Comparison of ENCODE assay signal across 8 mouse cellular contexts in the genomic region with DNA sequence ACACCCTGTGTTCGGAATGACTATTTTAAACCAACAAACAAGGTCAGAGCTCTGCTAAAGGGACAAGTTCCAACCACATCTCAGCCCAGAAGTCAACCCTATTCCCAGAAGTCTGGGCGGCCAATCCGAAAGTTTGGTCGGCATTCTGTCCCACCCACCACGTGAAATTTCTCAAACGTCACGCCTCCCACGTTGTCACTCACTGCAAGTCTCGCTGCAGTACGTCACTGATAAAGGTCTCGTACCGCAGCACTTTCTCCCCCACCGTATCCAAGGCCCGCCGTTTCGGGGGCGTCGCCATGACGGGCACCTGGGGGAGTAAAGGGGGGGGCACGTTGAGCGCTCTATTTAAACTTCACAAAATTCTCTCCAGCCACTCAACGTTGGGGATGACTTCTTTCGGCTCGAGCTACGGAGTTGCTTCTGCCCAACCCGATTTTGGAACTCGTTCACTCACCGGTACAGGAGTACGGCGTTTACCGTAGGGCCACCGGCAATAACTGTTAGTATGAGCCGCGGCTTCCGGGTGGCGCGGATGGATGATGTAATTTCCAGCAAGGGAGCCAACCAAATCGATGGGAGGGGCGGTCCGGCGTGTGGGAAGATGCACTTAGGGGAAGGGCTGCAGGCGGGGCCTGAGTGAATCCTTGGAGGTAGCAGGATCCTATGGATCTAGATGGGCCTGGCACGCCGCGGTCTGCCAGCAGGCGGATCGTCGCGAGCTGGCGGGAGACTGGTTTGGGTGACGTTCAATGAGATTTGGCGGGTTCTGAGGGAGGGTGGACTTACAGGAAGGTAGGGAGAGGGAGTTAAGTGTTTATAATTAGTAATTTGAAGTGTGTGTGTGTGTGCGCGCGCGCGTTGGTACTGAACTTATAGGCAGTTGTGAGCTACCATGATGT. TPM values are rescaled to one million over a fixed set of nuclear protein-coding genes. Genes with fewer than 3 reads are reported as not detected.
A peak's percentile ranks its signal among the peaks of the same experiment; 100 is the strongest.
DNase-seq lines count a peak whose midpoint lies in the region; ATAC-seq and TF ChIP-seq lines count a peak whose summit lies in the region.

A gene (minus strand): TSS at position 541 of the 902 bp plus-strand sequence.

- peak; percentile 90 for ATAC-seq in G1E (ENCODE audit: extremely low read depth, insufficient number of reproducible peaks, low FRiP score, poor library complexity, severe bottlenecking)
- peak; percentile 96 for ATAC-seq in forebrain, postnatal 0 days
- ATAC-seq in lung, embryonic 16.5 days (ENCODE audit: low read depth), result peak; percentile 98

- peak within 1 kb of the TSS; percentile 51 for H3K9ac ChIP-seq in forebrain, postnatal 0 days
- peak within 1 kb of the TSS; percentile 62 for H3K9ac ChIP-seq in lung, embryonic 16.5 days (ENCODE audit: low read length)

- DNase-seq in G1E (ENCODE audit: low spot score), result peak; percentile 76
- peak; percentile 88 to 90 for DNase-seq in cerebellum, adult 18-20 months
- DNase-seq in forebrain, postnatal 0 days, result peak; percentile 91
- DNase-seq in heart, postnatal 4 days, result peak; percentile 92
- peak; percentile 75 for DNase-seq in layer of hippocampus, adult 9-10 months (ENCODE audit: low spot score)
- peak; percentile 60 for DNase-seq in ovary, postnatal 10 days (ENCODE audit: low spot score)
- peak; percentile 74 to 78 for DNase-seq in thymus, postnatal 10 days (ENCODE audit: low spot score in 2 of 2)

- peak within 1 kb of the TSS; percentile 43 for H3K4me2 ChIP-seq in forebrain, postnatal 0 days (ENCODE audit: low read depth)
- H3K4me2 ChIP-seq in lung, embryonic 16.5 days (ENCODE audit: low read depth, low read length), result peak within 1 kb of the TSS; percentile 53

- no peaks in the 10 kb centered on the region for H3K4me1 ChIP-seq in G1E (ENCODE audit: insufficient read depth, low read depth, low read length)
- H3K4me1 ChIP-seq in forebrain, postnatal 0 days (ENCODE audit: insufficient read depth), result no peaks in the 10 kb centered on the region
- no peaks in the 10 kb centered on the region; the same call in 1 of the 2 replicates for H3K4me1 ChIP-seq in lung, embryonic 16.5 days (replicated peaks; ENCODE audit: control insufficient read depth, insufficient read depth, low read length)

- no peak for TF ChIP-seq CTCF in G1E (IDR thresholded peaks at IDR 0.05; ENCODE audit: low read depth, low read length)
- peak; percentile 50 for TF ChIP-seq CTCF in forebrain, postnatal 0 days (IDR thresholded peaks at IDR 0.05; ENCODE audit: low read depth)

- no peaks in the 10 kb centered on the region for H3K9me3 ChIP-seq in G1E (replicated peaks)
- H3K9me3 ChIP-seq in forebrain, postnatal 0 days (ENCODE audit: low read length), result no peaks in the 10 kb centered on the region
- no peaks in the 10 kb centered on the region for H3K9me3 ChIP-seq in lung, embryonic 16.5 days (ENCODE audit: control insufficient read depth, low read length)

- no peaks in the 10 kb centered on the region for H3K27me3 ChIP-seq in G1E (ENCODE audit: insufficient read depth, low read length)
- H3K27me3 ChIP-seq in forebrain, postnatal 0 days (ENCODE audit: insufficient read depth, low read length), result no peaks in the 10 kb centered on the region
- H3K27me3 ChIP-seq in lung, embryonic 16.5 days (ENCODE audit: control insufficient read depth, insufficient read depth, low read depth, low read length), result no peaks in the 10 kb centered on the region

- H3K27ac ChIP-seq in forebrain, postnatal 0 days (ENCODE audit: low read depth, low read length), result peak within 1 kb of the TSS; percentile 72
- H3K27ac ChIP-seq in lung, embryonic 16.5 days (ENCODE audit: low read length), result peak within 1 kb of the TSS; percentile 72

- peaks cover 27% of the 10 kb centered on the region for H3K36me3 ChIP-seq in G1E (replicated peaks)
- H3K36me3 ChIP-seq in forebrain, postnatal 0 days (ENCODE audit: insufficient read depth), result no peaks in the 10 kb centered on the region; the same call in 1 of the 2 replicates
- H3K36me3 ChIP-seq in lung, embryonic 16.5 days (ENCODE audit: control insufficient read depth, insufficient read depth, low read length), result no peaks in the 10 kb centered on the region

- H3K4me3 ChIP-seq in G1E (ENCODE audit: low read depth, low read length), result peak within 1 kb of the TSS; percentile 70
- peak within 1 kb of the TSS; percentile 46 for H3K4me3 ChIP-seq in forebrain, postnatal 0 days (ENCODE audit: low read depth, low read length)
- peak within 1 kb of the TSS; percentile 60 for H3K4me3 ChIP-seq in lung, embryonic 16.5 days (ENCODE audit: low read length)

- WGBS in forebrain, postnatal 0 days, result 26% methylated on average over 57 of the region's 57 CpGs
- WGBS in lung, embryonic 16.5 days, result 9% methylated on average over 57 of the region's 57 CpGs

RNA-seq across cellular contexts. Expression of the gene that starts here (rescaled TPM):
- total RNA-seq in G1E (2014; fragmentation: Nextera tagmentation), result 24.0 and 27.2 TPM in 2 replicates
- 33.3 and 36.4 TPM in 2 replicates for total RNA-seq in G1E (2017)
- 8.2 and 19.0 TPM in 2 replicates for polyA plus RNA-seq in G1E (2012)
- total RNA-seq in forebrain, postnatal 0 days (2014; rRNA removed), result 10.0 and 17.2 TPM in 2 replicates
- 30.2 and 36.7 TPM in 2 replicates for polyA plus RNA-seq in forebrain, postnatal 0 days (2015; fragmentation: Nextera tagmentation; extraction: Ambion mirVana)
- total RNA-seq in heart, postnatal 4 days (2021), result 10 to 100 TPM; 37.0 to 41.9 TPM
- polyA plus RNA-seq in lung, embryonic 16.5 days (2015; fragmentation: Nextera tagmentation; extraction: Ambion mirVana), result 55.3 and 57.8 TPM in 2 replicates

Comparison
In these comparisons a context has a peak if more than half of its experiments do, and no peak if none do; other contexts are left out.
1. Peak in every context shown above with its lines: DNase-seq, ATAC-seq, H3K4me3 ChIP-seq and H3K27ac ChIP-seq.